Mouse (Mus musculus) right cerebral cortex, adult 18-20 months (tissue): ENCODE data around the gene Rcsd1.
A peak's percentile ranks its signal among the peaks of the same experiment; 100 is the strongest.

Experiments
- DNase-seq: peaks from one replicate; pipeline ENCODE4 v3.0.0; 2022; ENCODE audit warnings: mixed read lengths

Gene Rcsd1

GRCm38 (mm10) chr1:165655482-165655881, 54.1 kb downstream of the Rcsd1 start:
- DNase-seq: no peak

- no peak for DNase-seq
These were observed 54.5 kb downstream of the Rcsd1 start for GRCm38 (mm10) chr1:165655022-165655421.

GRCm38 (mm10) chr1:165653126-165653885, 56.3 kb downstream of the Rcsd1 start:
- no peak for DNase-seq

- no peak for DNase-seq
These were observed 57.0 kb downstream of the Rcsd1 start for GRCm38 (mm10) chr1:165652507-165652906.

GRCm38 (mm10) chr1:165651158-165651557, 58.4 kb downstream of the Rcsd1 start:
- no peak for DNase-seq

- DNase-seq: no peak
These were observed 64.5 kb downstream of the Rcsd1 start for GRCm38 (mm10) chr1:165645102-165645501.

GRCm38 (mm10) chr1:165643735-165644134, 65.8 kb downstream of the Rcsd1 start:
- no peak for DNase-seq

GRCm38 (mm10) chr1:165642780-165643311, 66.7 kb downstream of the Rcsd1 start:
- peak; percentile 31 for DNase-seq

- peak; percentile 89 for DNase-seq
These were observed 67.5 kb downstream of the Rcsd1 start for GRCm38 (mm10) chr1:165641786-165642771.

- peak; percentile 72 for DNase-seq
These were observed 68.2 kb downstream of the Rcsd1 start for GRCm38 (mm10) chr1:165641271-165641771.

- no peak for DNase-seq
These were observed 73.3 kb downstream of the Rcsd1 start for GRCm38 (mm10) chr1:165636289-165636688.

- DNase-seq: no peak
These were observed 74.3 kb downstream of the Rcsd1 start for GRCm38 (mm10) chr1:165635055-165635897.

- peak; percentile 99 for DNase-seq
These were observed 75.2 kb downstream of the Rcsd1 start, which contains the start of gene Mpzl1 for GRCm38 (mm10) chr1:165634151-165634884. Mpzl1 (minus strand) TSS chr1:165634538.

GRCm38 (mm10) chr1:165633345-165633744, 76.2 kb downstream of the Rcsd1 start:
- DNase-seq: no peak

GRCm38 (mm10) chr1:165631136-165631535, 78.4 kb downstream of the Rcsd1 start:
- DNase-seq: no peak

- DNase-seq: no peak
These were observed 79.6 kb downstream of the Rcsd1 start for GRCm38 (mm10) chr1:165629975-165630374.

GRCm38 (mm10) chr1:165628603-165629002, 81.0 kb downstream of the Rcsd1 start:
- DNase-seq: no peak

- no peak for DNase-seq
These were observed 83.7 kb downstream of the Rcsd1 start for GRCm38 (mm10) chr1:165625896-165626295.

- no peak for DNase-seq
These were observed 84.5 kb downstream of the Rcsd1 start for GRCm38 (mm10) chr1:165625058-165625457.

- DNase-seq: peak; percentile 62
These were observed 91.3 kb downstream of the Rcsd1 start for GRCm38 (mm10) chr1:165618201-165618624.

GRCm38 (mm10) chr1:165617166-165617891, 92.2 kb downstream of the Rcsd1 start:
- DNase-seq: no peak
